Mouse (Mus musculus) CD4-positive, CD25-positive, alpha-beta regulatory T cell, adult 2 months (primary cell): ENCODE results near the gene Hspa1l.

Source experiments
- DNase-seq: peaks from one replicate; pipeline ENCODE4 v3.0.0-alpha.2; 2012; ENCODE audit warnings: low read depth, low spot score

The Hspa1l gene

GRCm38 (mm10) chr17:35024261-35024660 lies 51.8 kb downstream of the Hspa1l start:
- DNase-seq: no peak

GRCm38 (mm10) chr17:35024691-35025488 lies 52.4 kb downstream of the Hspa1l start:
- DNase-seq: no peak

GRCm38 (mm10) chr17:35026206-35026605 lies 53.7 kb downstream of the Hspa1l start:
- DNase-seq: no peak

DNA sequence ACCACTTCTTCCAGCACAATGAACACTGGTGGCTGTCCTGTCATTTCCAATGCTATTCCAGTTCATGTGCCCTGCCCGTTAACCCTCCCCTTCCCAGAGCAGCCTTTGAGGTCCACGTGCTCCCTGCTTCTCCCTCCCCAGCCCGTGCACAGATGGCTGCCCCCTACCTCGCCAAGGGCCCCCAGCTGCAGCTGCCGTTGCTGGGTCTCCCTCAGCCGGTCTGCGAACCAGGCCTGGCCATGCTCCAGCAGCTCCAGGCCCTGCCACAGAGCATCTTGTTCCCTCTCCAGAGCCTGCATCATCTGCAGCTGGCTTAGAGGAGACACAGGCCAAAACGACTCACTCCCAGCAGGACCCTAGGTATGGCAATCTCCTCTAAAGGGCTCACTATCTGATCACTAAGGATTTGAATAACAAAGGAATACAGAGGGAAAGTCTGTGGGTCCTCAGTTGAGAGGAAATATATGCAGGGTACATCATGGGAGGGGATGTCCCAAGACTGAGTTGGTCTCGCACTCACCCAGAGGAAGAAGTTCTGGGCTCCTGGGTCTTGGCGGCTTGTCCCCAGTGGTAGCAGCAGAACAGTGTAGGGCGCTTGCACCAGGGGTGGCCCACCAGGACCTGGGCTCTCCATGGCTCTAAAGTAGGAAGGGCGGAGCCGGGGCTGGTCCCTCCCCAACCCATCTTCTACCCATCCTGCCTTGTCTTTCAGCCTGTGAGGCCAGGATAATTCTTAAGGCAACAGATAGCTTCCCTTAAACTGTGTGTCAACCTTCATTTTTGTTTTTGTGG lies 55.0 kb downstream of the Hspa1l start, which contains the start of gene Sapcd1:
Gene Sapcd1 (minus strand): TSS at position 740 of the 792 bp plus-strand sequence.
- no peak for DNase-seq

DNA sequence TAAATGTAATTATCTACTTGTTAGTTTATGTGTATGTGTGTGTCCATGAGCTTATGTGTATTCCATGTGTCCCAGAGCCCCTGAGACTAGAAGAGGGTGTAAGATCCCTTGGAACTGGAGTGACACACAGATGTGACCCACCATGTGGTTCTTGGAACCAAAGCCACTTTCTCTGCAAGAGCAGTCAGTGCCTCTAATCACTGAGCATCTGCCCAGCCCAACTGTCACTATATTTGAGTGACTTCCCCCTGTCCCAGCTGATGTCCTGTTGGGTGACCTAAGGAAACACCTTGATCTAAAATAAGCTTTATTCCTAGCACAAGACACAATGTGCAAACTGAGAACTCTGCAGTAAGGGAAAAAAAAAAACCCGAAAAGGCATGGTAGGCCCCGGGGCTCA lies 55.8 kb downstream of the Hspa1l start:
- no peak for DNase-seq
